Mouse (Mus musculus) inflammation-experienced regulatory T-cells (primary cell): ENCODE measurements around the gene Tedc2. TPM values are rescaled to one million over a fixed set of nuclear protein-coding genes. Genes with fewer than 3 reads are reported as not detected.

Source experiments
- polyA plus RNA-seq, 2 experiments: library from polyadenylated mRNA; unstranded; fragments of 100-300 nt; shearing (Covaris generic); gene quantifications; one replicate each; pipeline ENCODE4 v1.2.1; 2017

The Tedc2 gene
- polyA plus RNA-seq, result 1 to 10 TPM; 4.0 to 5.1 TPM

DNA sequence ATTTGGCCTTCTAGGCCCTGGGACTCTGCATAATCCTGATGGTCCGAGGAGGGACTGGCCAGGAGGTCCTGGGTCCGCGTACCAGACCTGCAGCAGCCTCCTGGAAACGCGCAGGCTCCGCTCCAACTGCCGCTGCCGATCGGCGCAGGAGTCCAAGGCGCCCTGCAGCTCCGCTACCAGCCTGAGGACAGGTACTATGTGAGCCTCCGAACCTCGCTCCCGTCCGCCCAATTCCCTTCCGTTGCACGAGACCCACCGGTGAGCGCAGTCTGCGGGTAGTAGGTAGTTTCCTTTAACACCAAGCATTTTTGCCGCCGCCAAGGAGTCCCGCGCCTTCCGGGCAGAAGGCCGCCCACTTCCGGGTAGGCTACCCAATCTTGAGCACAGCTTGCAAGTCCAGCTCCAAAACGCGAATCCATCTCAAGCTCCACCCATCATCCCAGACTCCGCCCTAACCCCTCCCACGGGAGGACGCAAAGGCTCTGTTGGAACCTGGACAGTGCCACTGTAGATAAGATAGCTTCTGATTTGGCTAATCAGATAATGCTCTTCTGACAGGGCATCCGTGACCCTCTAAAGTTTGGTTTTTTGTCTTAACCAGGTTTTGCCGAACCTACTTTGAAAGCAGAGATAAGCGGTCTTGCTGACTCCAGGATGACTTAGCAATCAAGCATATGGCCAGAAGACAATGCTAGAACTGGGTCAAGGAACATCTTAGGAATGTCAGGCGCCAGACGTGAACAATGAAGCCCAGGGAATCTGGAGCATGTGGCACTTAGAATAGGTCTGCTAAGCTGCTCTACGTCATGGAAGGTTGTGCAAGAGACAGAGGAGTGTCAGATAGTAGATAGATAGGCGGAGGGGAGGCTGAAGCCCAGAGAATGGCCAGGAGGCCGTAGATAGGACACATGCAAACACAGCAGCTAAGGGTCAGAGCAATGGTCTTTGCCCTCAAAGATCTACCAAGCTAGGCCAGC lies at the start of gene Tedc2:
Gene Tedc2 (minus strand): TSS at position 417 of the 977 bp plus-strand sequence.

DNA sequence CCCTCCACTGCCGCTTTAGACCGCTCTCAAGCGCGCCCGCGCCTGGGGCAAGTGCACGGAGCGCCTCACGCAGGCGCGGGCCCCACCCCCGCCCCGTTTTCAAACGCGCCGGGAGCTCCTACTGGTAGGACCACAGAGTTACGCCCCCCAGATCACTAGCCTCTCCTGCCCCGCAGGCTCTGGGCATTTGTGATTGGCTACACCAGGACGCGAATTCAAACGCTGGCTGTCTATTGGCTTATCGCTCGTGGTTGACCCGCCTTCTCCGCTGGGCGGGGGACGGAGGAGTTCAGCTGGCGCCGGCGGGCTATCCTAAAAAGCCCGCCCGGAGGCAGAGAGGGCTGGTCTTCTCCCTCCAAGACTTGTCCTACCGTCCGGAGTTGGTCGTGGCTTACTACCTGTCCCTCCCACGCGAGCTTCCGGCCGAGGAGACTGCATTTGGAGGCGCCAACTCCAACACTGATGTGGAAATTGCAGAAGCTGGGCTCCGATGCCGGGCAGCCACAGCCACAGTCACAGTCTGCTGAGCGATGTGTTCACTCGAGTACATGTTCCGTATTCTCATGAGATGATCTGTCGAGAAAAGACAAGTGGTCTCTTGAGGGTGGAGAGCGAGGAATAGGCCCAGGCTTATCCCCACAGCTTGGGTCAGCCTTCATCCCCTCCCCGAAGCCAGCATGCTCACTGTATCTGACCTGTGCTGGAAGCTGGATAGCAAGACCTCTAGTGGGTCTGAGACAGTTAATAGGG lies 30.8 kb upstream of the Tedc2 start, which contains the start of gene Ccnf:
Gene Ccnf (minus strand): TSS at position 165 of the 750 bp plus-strand sequence.

DNA sequence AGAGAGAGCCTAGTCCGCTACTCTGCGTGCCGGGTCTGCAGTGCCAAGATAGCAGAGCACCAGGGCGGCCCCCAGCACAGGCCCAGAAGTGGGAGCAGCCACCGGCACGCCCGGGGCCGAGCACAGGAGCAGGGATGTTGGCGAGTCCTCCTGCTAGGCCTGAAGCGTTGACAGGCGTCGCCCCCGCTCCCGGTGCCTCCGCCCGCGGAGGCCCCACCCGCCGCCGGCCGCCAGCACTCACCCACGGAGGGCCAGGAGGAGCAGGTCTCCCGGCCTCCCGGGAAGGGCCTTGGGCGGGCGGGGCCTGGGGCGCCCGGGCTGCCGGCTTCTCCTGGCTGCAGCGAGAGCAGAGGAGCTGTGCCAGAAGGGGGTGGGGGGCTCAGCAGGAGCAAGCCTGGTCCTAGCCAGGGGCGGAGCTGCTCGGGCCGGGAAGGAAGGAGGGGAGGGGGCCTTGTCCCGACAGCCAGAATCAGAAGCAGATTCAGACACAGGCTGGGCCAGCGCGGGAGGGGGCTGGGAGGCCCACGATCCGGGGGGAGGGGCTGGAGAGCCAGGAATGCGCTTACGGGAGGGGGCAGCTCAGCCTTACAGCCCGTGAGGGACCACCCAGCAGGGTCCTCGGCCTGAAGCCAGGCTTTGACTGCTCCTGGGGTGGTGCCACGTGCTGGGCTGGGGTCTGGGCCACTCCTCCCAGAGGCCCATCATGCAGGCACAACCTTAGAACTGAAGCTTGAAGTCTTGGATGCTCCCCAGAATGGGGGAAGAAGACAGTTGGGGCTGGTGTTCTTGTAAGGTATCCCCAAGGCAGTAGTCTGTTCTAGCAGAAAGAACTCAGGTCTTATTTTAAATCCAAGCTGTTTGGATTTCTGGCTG lies 11.4 kb downstream of the Tedc2 start, which contains the start of gene Ntn3:
Gene Ntn3 (minus strand): TSS at position 489 of the 873 bp plus-strand sequence.

DNA sequence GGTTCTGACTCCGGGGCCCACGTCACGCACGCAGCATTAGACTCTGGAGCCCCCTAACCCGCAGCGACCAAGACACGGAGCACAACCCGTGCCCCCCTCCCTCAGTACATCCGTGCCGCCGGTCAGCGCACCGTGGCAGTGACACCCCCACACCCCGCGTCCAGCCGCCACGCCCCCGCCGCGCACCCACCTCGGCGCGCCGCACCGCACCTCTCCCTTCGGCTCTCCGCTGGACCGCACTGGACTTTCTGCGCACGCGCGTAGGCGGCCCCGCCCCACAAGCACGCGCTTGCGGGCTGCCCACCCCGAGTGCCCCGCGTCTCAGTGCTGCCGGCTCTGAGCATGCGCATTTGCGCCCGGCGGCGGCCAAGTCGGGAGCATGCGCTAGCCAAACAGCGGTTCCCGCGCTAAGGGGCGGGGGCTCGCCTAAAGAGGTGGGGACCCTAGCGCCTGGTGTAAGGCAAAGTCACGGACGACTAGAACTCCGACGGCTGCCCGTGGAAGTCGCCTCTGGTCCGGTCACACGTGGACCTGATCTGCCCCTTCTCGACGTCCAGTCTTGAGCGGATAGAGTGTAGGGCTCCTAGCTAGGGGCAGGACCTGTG lies 15.3 kb downstream of the Tedc2 start, which contains the start of gene Tbc1d24:
Gene Tbc1d24 (minus strand): TSS at position 279 of the 605 bp plus-strand sequence.

DNA sequence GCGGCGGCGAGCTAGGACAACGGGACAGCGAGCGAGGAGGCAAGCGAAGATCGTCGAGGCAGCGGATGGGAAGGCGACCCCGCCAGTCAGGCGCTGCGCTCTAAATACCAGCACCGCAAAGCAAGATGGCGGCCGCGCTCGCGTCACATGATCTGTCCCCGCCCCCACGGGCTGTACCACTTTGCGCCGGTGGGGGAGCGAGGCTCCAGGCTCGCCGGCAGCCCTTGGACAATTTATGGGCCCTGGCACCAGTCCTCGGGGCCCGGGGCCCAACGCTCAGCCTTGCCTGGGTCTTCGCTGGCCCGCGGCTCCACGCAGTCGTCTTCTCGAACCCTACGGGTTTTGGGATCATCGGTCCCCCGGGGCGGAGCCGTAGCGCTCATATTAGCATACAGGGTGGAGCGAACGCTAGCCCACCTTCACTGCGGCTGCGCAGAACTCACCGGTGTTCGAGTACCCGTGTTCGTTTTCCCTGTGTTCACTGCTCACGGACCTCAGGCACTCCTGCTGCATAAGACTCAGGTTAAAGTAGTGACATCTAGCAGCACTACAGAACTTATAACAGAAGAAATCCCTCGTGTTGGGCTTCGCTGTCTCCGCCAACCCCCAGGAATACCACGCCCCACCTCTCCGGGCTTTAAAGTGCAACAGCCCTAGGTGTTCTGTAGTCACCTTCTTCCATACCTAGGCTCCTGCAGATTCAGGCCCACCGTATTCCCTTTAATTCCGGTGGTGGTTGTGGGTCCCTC lies 51.2 kb downstream of the Tedc2 start, which contains the start of gene Atp6v0c:
Gene Atp6v0c (minus strand): TSS at position 386 of the 749 bp plus-strand sequence.

Other genes with a start within 250 kb of the Tedc2 start
- gene Prss30, start 240.3 kb downstream of the Tedc2 start, polyA plus RNA-seq, result 1 to 10 TPM in 1 of 2 experiments, not detected in 1; 1.2 TPM
- not detected for gene Prss22, start 222.8 kb downstream of the Tedc2 start, polyA plus RNA-seq
- 1 to 10 TPM in 1 of 2 experiments, under 1 TPM in 1; 0.58 to 2.5 TPM for gene Prss27, start 182.7 kb downstream of the Tedc2 start, polyA plus RNA-seq
- 10 to 100 TPM; 22.2 to 27.8 TPM for gene Kctd5, start 147.4 kb downstream of the Tedc2 start, polyA plus RNA-seq
- 10 to 100 TPM; 39.9 to 43.6 TPM for gene Pdpk1, start 69.9 kb downstream of the Tedc2 start, polyA plus RNA-seq
- 10 to 100 TPM; 33.0 to 37.4 TPM for gene Amdhd2, start 57.1 kb downstream of the Tedc2 start, polyA plus RNA-seq
- gene Atp6v0c, start 51.1 kb downstream of the Tedc2 start, polyA plus RNA-seq, result 100 to 1,000 TPM; 291 to 333 TPM
- 1 to 10 TPM in 1 of 2 experiments, under 1 TPM in 1; 0.75 to 4.4 TPM for gene Tbc1d24, start 15.3 kb downstream of the Tedc2 start, polyA plus RNA-seq
- gene Ntn3, start 11.3 kb downstream of the Tedc2 start, polyA plus RNA-seq, result under 1 TPM; 0.07 to 0.84 TPM
- gene Ccnf, start 30.6 kb upstream of the Tedc2 start, polyA plus RNA-seq, result 1 to 10 TPM in 1 of 2 experiments, under 1 TPM in 1; 0.71 to 2.7 TPM
- under 1 TPM; 0.20 to 0.24 TPM for gene Abca17, start 130.2 kb upstream of the Tedc2 start, polyA plus RNA-seq
- 10 to 100 TPM; 28.9 to 30.9 TPM for gene Abca3, start 131.1 kb upstream of the Tedc2 start, polyA plus RNA-seq
- gene Rnps1, start 193.7 kb upstream of the Tedc2 start, polyA plus RNA-seq, result 100 to 1,000 TPM; 167 to 196 TPM
- gene Eci1, start 205.8 kb upstream of the Tedc2 start, polyA plus RNA-seq, result 100 to 1,000 TPM in 1 of 2 experiments, 10 to 100 TPM in 1; 73.6 to 103 TPM
- 10 to 100 TPM in 1 of 2 experiments, 1 to 10 TPM in 1; 4.8 to 10.4 TPM for gene Dnase1l2, start 222.3 kb upstream of the Tedc2 start, polyA plus RNA-seq
- gene E4f1, start 249.5 kb upstream of the Tedc2 start, polyA plus RNA-seq, result 100 to 1,000 TPM; 101 to 133 TPM
- 10 to 100 TPM; 40.5 to 44.7 TPM for gene Pgp, start 249.5 kb upstream of the Tedc2 start, polyA plus RNA-seq